Mouse (Mus musculus) adrenal gland, postnatal 10 days (tissue): ENCODE results near the gene Pcdh15. TPM values are rescaled to one million over a fixed set of nuclear protein-coding genes. Genes with fewer than 3 reads are reported as not detected.

ENCODE experiments used
- DNase-seq: peaks from one replicate; pipeline ENCODE4 v3.0.0; 2021; ENCODE audit warnings: mixed read lengths
- total RNA-seq, 2 experiments: library from RNA; stranded (reverse); gene quantifications; 2 replicates each; pipeline ENCODE4 v1.2.3; 2021

Gene Pcdh15
- total RNA-seq, 2 experiments from 2014 or later, result 3.5 to 5.4 TPM

DNA sequence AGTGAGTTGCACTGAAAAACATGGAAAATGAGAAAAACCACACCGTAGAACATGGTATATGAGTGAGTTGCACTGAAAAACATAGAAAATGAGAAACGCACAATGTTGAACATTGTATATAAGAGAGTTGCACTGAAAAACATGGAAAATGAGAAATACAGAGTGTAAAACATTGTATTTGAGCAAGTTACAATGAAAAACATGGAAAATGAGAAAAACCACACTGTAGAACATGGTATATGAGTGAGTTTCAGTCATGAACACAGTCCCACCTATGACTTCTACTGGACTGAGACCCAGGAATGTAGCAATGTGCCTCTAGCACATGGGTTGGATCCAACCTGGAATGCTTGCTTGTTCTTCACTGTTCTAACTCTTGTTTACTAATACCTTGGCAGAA is 279.9 kb downstream of the Pcdh15 start:
- DNase-seq, result peak; percentile 3

DNA sequence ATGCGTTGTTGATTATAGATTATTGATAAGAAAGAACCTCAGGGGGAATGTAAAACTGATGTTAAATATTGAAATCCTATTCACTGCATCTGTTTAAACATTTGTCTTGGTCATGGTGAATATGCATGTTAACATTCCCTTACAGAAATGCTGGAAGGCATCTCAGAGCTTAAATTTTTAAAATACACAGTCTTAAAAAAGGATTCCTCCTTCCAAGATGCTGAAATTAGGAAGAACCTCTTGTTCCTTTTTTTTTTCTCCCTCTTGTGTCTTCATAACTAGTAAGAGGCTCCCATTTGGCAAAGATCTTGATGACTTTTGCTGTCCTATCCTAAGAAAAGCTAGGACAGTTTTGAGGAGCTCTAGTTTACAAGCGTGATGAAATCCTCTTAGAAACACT is 284.9 kb downstream of the Pcdh15 start:
- no peak for DNase-seq

DNA sequence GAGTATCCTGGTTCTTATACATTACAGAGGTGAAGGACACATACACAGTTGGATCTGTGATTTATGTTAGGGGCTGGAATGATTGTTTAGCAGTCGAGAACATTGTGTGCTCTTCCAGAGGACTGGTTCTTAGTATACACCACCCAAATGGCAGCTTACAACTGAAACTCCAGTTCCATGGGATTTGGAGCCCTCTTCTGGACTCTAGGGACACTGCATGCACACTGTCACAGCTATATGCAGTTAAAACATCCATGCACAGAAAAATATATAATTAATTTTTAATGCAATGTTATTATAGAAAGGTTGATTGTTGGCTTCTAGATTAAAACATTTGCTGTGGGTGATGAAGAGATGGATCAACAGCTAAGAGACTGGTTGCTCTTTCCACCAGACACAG is 301.3 kb downstream of the Pcdh15 start:
- DNase-seq, result no peak

DNA sequence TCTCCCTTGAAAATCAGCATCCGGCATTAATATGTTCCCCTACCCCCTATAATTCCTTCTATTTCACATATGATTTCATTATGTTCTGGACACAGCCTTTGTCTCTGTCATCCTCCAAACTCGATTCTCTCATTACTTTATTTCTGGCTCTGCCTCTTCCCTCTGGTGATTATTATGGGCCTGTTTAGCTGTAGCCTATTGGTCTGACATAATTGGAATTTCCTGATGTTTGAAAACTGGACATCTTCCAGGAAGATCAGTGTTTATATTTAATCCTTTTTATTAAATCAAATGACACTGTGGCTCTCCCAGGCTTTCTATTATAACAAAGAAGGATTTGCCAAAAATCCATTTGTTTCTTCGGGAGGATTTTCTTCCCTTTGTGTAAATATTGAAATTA is 326.3 kb downstream of the Pcdh15 start:
- no peak for DNase-seq

DNA sequence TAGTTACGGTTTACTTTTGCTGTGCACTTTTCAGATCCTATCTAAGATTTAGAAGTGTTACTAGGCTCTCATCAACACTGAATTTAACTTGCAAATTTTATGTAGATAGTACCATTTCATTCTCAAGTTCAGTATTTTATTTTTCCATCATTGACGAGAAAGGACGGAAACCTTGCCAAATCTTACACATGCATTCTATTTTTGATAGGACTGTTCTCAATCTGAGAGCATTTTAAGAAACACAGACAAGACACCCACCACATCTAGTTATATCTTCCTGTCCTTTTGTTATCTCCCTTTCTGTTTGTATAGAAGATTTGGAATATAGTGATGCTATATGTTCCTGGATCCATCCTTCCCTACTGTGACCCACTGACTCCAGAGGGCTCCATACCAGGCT is 332.2 kb downstream of the Pcdh15 start:
- no peak for DNase-seq

DNA sequence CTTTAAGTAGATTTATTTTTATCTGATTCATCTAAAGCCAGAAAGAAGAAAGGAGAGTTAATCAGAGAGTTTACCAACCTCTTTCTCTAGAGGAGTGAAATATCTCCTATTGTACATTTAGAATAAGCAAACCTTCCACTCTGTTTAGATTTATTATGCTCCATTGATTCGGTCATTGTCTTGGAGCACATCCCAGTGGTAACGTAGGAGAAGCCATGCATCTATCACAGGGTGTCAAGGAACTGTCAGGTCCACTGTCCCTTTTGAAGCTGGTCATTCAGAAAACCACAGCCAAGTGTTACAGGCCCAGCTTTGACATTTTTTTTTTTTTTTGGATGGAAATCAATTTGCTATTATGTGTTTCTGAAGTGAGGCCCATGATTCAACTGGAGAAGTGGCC is 384.9 kb downstream of the Pcdh15 start:
- DNase-seq, result peak; percentile 5

DNA sequence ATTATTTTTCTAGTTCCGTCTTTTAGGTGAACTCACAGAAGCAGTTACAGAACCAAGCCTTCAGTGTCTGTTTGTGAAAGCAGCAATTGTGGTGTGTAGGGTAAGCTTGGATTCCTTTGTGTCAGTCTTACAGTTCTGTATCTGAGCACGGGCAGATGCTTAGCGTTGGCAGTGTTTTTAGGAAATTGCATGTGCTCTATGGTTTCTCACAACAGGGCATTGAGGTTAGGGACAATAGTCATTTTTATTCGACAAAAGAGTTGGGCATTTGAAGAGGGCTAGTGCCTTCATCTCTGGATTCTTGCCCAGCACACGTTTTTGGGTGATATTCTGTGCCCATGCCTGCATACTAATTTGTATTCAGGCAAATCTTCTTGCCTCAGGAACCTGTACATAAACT is 392.5 kb downstream of the Pcdh15 start:
- no peak for DNase-seq

DNA sequence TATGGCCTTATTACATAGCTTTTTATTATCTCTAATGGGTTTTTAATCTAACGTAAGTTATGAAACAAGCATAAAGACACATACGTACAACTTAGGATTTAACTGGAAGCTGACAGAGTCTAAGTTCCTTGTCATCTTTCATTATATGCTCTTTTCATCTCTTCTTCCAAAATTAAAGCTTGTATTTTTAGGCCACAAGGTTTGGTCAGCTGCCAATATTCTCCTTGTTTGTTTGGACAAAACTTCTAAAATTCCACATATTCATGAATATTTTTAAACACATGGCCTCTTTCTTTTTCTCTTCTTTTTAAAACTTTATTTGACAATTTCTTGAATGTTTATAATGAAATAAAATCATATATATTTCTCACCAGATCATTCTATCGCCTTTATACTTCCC is 415.7 kb downstream of the Pcdh15 start:
- DNase-seq, result no peak

DNA sequence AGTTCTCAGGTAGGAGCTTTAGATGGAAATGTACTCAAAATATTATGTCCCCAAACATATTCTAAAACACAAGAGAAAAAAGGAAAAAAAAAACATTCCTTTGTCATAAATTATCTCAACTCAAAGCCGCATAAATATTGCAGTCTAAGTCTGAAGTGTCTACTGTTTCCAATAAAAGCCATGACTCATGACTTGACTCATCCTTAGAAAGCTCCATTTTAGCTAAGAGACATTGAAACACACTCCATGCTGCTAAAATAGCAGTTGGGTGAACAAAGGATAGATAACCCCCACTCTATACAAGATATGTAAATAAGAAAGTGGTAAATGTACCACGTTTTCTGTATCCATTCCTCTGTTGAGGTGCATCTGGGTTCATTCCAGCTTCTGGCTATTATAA is 416.6 kb downstream of the Pcdh15 start:
- no peak for DNase-seq

DNA sequence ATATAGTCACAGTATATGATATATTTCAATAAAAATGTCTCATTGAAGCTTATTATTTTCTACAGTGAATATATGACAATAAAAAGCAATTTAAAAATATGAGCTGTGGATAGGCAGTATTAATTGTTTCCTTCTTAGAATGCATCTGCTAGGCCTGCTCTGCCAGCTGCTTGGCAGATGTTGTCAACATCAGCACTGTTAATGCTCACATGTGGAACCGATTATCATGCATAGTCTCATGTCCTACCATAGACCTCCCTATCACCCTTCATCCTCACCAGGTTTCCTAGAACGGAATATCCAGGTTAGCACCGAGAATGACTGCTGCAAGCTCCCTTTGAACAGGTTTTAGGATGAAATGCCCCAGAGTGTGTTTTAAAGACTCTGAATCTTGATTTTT is 420.3 kb downstream of the Pcdh15 start:
- DNase-seq, result no peak

DNA sequence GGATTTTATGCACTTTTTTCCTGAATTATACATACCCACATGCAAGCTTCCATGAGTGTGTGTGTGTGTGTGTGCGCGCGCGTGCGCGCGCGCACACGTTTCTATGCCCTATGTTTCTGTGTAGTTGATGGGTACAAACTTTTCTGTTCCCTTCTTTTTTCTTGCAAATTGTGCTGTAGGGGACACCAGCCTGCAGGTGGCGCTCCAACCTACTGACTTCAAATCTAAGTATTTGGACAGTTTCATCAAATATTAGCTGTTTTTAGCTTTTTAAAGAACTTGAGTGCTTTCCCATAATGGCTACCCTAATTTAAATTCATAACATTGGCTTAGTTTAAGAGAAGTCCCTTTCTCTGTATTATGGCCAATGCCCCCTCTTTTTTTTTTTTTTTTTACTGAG is 453.7 kb downstream of the Pcdh15 start:
- DNase-seq, result peak; percentile 44

DNA sequence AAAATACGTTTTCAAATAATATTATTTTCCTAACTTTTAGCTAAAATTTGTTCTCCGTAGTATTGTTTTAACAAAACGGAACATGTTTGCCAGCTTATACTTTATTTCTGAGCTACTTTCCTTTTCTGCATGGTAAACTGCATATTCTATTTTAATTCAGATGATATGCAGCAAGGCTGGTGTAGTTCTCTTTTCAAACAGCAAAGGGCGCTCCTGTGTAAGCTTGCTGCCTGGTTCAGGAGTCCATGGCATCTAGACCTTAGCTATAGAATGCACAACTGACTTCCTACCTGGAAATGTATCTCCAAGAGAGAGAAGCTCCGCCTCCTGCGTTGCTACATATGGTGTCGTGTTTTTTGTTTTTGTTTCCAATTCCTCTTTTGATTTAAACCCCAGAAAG is 465.1 kb downstream of the Pcdh15 start:
- DNase-seq, result peak; percentile 66

DNA sequence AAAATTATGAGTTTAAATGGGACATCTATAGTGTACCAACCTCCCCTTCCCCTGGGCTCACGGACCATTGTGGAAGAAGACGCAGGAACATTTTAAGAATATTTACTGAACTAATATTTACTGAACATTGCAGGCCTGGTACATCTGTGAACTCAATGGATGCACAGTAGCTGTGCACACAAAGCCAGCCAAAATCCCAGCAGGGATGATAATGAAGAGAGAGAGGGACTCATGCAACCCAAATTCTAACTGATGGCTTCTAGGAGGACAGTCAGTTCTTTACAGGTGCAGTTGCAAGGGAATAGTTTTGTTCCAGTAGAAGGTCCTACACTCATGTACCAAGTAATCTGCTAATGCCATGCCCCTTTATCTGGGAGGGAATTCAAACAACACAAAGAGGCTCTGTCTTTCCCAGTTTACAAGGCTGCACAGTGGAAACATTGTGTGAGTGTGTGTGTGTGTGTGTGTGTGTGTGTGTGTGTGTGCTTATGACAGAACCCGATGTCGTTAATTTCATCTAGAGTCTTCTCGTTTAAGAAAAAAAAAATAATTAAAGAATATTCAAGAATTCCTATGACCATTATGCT is 475.7 kb downstream of the Pcdh15 start:
- no peak for DNase-seq

DNA sequence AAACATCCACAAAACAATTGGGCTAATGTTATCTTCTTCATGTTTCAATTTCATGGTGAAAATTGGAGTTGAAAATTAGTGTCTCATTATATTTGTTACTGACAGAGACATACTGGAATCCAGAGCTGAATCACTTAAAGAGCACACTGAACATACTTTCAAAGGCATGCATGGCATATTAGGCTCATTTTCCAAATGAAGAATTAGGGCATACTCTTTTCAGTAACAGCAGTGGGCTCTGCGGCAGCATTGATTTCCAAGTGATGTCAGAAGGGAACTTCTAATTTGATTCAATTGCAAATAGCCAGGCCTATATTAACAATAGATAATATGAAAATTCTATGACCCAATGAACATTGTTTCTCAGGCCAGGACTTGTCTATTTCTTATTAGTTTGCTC is 568.4 kb downstream of the Pcdh15 start:
- DNase-seq, result no peak

DNA sequence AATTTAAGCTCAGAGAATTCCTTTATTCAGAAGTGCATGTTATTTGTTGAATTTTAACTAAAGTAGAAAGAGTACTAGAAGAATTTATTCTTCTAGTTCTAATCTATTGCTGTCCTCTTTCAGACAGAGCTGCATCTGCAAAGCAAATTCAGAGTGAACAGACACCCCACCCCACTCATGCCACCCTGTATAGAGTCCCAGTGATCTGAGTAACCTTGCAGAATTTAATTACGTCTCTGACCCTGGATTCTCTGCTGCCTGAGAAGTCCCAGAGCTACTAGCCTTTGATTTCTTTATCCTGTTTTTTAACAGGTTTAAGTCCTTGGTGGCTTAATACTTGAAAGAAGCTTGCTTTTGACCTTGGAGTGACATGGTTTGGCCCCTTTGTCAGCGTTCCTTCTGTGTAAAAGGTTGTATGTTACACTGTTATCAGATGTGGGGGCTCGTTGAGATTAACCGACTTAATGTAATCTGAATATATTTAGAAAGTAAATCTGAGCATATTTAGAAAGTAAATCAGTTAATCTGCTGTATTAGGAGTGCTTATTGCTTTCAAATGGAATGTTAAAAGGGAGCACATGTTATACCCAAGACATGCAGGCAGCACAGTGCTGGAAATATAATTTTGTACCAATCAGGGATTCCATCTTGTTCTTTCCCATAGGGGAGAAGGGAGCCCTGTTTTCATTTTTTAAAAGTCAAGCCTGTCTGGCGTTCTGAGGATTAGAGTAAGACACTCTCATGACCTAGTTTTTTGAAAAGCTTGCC is 601.6 kb downstream of the Pcdh15 start:
- DNase-seq, result no peak

DNA sequence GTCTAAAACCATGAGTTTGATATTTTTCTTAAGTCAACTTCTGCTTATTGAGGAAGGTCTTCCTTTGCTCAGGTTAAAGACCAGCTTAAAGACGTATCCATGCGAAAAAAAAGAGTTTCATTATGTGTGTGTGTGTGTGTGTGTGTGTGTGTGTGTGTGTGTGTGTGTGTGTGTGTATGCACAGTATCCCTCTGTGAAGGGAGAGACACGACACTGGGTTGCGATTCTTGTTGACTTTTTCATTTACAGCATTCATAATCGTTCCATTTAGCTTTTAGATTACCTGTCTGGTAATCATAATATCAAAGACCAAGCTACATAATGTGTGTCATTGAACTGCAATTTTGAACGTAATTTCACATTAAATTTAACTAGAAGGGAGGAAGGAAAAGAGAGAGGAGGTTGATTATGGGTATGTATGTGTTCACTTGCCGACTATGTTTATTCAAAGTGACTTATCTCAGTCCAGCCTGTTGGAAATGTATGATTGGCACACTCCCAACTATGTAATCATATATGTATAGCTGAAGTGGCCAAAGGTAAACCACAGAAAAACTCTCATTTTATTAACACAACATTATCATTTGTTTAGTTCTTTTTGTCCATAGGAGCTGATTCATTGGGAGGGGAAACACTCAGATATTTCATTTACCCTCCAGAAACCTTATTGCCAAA is 626.6 kb downstream of the Pcdh15 start:
- DNase-seq, result no peak

DNA sequence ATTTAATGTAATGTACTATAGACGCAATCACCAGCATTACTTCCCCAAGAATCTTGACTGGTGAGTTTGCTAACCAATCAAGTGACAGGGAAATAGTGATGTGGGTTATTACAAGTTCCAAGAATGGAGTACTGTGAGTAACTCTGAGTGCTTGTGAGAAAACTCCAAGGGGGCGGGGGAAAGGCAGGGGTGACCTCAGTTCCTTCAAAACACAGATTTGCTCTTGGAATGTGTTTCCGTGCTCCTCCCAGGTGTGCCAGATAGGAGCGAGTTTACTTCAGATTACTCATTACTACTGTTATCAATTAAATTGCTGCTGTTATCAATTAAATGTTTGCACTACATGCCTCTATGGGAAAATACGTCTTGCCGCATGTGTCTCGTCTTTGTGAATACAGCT is 634.1 kb downstream of the Pcdh15 start:
- DNase-seq, result no peak

DNA sequence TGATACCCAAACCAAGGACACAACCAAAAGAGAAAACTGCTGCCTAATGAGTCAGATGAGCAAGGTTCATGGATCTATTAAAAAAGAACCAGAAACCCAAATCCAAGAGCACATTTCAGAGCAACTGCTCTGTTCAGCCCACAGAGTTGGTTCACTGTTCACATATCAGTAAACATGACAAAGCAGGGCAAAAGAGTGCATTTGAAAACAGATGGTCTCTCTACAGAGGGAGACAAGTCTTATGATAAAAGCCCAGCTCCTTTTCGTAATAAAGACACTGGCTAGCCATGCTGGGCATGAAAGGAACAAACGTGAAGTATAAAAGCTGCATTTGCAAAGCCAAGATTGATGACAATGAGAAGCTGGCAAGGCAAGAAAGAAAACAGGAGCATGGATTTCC is 649.9 kb downstream of the Pcdh15 start:
- DNase-seq, result peak; percentile 12

DNA sequence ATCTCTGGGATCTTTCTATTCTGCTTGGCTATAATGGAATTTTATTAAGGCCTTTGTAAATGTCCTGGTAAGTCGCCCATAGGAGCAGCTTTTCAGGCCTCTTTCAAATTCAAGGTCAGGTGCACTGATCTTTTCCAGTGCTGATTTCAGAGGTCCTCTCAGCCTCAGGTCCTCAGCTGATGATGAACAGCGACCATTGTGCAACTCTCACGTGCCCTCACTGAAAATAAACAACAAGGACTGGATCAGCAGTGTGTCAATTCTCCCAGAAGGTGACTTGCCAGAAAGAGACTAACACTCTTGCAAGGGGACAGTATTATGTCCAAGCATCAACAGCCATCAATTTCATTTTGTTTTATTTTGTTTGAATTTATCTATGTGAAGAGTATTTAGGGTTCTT is 654.7 kb downstream of the Pcdh15 start:
- DNase-seq, result peak; percentile 40

DNA sequence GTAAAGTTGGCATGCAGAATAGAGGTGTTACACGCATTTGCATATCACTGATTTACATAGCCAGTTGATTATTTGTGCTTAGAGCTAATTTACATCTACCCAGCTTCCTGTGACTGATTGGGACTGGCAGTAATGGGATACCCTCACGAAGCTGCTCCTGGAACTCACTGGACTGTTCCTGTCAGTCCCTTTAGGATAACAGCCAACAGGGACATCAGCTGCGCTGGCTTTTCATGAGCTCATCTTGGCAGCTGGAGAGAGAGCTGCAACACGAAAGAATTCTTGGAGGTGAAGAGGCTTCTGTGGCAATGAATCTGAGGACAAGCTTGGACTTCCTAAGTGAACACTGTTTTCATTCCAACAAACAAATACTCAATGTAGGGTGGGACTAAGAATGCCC is 683.8 kb downstream of the Pcdh15 start:
- no peak for DNase-seq

DNA sequence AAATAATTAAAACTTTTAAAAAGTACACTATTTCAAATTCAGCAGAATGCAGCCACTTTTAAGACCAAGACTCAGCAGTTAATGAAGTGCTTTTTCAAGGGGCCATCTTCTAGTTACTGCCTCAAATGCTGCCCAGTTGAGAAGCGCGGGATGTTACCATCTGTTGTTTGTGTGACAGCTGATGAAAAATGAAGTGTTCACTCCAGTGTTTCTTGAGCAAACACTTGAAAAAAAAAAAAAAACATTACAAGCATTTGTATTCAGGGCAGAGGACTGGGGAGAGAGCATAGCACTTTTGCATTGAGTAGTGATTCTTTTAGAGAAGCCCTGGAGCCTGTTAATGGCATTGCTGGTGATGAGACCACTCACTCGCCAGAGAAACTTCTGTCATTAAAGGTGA is 689.0 kb downstream of the Pcdh15 start:
- no peak for DNase-seq

DNA sequence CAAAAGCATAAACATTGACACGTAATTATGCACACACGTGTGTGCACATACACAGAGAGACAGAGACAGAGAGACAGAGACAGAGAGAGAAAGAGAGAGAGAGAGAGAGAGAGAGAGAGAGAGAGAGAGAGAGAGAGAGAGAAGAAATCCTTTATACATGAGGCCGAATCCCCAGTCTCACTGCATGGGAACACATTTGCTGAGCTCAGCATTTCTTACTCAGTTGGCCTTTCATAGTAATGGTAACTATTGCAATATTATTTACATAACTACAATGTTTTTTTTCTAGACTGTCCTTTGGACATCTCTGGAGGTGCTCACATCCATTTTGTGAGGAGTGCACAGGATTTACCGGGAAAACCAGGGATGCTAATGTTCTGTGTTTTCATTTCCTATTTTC is 705.9 kb downstream of the Pcdh15 start:
- no peak for DNase-seq

DNA sequence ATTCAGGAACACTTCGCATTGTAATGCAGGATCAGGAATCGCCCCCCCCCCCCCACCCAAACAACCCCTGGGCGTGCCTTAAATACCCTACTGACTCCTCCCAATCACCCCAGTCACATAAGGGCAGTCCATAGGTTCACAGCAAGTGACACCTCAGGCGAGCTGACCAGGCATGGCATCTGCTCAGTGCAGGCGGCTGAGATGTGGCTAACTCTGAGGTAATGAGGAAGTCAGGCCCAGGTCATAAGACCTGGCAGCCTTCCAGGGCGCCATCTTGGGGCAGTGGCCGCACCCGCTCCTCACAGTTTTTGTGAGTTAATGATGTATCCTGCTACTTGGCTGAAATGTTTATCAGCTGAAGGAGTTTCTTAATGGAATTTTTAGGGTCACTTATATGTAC is 713.2 kb downstream of the Pcdh15 start:
- no peak for DNase-seq
